Mouse (Mus musculus) kidney, postnatal 25 days (tissue): Measurements from ENCODE around the gene Haus7.

ENCODE experiments used
- DNase-seq, 2 experiments: peaks; one replicate each; pipeline ENCODE4 v3.0.0; 2021; ENCODE audit warnings: mixed read lengths in 2 of 2

The Haus7 gene

DNA sequence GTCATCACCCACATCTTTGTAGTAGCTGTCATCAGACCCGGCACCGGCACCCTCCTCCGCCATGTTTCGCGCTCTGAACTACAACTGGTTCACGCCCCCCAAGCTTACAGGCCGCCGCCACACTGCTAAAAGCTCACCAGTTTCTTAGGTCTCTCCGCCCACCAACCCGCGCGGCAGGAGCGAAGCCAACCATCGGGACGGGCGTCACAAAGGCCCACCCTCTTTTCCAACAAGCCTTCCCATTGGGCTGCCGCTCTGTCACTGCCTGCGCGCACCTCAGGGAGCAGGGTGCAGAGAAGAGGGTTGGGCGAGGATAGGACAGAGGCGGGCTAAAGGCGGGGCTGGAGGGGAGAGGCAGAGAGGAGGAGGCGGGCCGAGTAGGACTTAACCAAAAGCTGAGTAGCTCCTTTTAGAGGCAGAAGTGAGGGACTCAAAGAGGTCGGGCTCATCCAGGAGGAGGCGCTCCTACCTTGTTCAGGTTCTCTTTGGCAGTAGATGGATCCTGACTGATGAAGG is at the start of gene Haus7:
Haus7 (minus strand) TSS at position 168 of the 516 bp plus-strand sequence.
- DNase-seq: peak; percentile 91 to 97

DNA sequence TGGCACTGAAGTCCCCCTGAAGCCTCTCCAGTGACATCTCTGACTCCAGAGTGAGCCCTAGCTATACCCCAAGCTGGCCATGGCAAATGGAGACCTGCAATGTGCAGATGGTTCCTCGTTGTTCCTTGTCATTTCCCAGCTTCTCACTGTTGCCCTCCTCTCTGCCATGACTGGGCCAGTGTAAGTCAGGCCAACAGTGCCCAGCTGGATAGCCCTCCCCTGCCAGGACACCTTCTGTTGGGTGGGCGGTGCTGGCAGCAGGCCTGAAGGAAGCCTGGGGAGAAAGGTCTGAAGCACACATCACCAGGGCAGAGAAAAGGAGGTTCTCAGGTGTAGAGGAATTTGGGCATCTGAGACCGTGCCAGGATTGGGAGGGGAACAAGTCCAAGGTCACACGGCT is 47.7 kb upstream of the Haus7 start:
- DNase-seq: no peak

DNA sequence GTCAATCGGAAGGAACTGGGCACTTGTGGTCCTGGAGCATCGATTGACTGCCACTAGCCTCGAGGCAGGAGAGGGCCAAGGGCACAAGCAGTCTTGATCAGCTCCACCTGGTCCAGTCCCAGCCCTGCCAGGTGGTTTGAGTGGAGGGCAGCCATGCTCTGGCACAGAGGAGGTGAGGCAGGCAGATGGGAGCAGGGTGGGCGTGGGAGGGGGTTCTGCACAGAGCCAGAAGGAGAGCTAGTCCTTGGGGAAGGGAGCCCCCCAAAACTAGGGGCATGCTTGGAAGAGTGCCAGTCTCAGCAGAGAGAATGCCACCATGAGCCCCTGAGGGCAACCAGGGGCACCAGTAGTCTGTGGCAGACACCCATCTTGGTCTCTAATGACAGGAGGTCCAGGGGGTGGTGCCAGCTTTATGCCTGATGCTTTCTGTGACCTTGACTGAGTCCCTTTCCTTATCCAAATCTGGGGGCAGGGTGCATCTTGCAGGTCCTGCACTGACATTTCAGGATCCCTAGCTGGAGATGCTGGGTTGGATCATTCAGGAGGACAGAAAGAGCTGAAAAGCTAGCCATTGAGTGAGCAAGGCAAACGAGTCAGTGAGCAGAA is 46.4 kb upstream of the Haus7 start:
- DNase-seq: no peak

DNA sequence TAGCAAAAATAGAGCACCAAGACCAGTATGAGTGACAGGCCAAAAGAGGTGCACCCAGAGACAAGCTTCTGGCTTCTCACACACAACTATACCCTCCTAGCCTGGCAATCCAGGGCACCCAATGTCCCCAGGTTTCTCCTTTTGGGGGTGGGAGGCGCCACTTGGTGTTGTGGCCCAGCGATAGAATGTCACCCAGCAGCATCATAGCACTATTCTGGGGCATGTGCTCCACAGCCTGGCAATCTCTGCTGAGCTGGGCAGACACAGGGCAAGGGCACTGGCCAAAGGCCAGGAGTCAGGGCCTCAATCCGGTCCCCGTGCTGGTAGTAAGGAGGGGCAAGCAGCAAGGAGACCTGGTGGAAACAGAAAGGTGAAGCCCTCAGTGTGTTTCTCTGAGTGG is 37.9 kb upstream of the Haus7 start:
- DNase-seq: no peak

DNA sequence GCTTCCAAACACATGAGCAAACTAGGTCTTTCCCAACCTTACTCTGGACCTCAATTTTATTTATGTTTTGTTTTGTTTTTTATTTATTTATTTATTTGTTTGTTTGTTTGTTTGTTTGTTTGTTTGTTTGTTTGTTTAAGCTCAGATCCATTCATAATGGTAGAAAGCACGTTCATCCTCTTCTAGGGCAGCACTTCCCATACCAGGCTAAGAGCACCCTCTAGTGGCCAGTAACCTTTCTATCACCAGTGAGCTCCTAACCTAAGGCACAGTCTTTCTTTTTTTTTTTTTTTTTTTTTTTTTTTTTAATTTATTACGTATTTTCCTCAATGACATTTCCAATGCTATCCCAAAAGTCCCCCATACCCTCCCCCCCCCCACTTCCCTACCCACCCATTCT is 34.7 kb upstream of the Haus7 start:
- DNase-seq: peak; percentile 66 to 73

DNA sequence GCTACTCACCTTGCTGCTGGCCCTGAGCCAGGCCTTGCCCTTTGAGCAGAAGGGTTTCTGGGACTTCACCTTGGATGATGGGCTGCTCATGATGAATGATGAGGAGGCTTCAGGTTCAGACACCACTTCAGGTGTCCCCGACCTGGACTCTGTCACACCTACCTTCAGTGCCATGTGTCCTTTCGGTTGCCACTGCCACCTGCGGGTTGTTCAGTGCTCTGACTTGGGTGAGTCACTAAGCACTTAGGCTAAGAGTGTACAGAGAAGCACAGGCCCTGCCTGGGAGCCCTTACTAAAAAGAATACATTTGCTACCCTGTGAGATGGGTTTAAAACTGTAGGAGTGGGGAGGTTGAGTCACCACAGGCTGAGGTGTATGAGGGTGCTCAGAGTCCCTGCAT is 32.0 kb upstream of the Haus7 start:
- DNase-seq: no peak

DNA sequence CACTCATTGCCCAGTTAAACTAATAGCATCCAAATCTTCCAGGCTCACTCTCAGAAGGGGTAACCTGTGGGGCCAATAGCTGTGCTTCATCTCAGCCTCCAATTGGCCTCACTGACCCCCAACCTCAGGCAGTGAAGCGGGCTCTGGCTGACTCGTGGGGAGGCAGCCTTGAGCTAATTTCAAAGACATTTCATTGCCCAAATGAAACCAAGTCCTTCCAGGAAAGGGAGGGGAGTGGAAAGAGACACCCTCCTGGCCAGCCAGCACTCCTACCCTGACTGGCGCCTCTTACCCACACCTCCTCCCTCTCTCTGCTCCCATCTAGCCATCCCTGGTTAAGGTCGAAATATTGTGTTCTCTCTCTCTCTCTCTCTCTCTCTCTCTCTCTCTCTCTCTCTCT is 31.3 kb upstream of the Haus7 start:
- DNase-seq: no peak

DNA sequence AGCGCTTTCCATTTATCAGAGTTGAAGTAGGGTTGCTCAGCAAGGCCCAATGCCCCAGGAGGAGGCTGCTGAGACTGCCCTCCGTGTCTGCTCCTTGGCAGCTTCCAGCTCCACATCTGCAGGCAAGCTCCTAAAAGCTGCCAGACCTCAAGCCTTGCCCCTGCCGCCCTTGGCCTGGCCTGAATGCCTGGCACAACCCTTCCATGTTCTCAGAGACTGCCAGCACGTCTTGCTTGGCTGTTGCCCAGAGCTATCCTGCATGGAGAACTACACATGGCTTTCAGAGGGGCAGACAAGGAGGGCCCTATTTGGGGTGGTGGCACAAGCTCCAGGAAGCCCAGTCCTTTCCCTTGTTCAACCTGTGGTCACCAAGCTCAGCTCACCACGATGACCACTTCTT is 28.1 kb upstream of the Haus7 start:
- no peak for DNase-seq

DNA sequence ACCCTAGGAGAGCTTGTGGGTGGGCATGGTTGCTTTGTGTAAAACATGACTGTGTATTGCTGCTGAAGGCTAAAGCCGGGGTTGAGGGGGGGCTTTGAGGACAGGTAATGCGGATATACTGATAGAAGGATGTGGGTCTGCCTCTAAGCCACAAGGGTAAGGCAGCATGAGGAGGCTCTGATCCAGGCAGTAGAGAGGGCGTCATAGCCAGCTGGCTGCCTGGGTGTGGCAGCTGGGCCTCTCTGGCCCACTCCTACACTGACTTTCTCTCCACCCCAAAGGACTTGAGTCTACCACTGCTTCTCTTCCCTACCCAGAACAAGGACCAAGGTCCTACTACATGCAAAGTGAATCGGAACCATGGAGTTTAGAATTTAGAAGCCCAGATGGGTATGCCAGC is 26.0 kb upstream of the Haus7 start:
- no peak for DNase-seq

DNA sequence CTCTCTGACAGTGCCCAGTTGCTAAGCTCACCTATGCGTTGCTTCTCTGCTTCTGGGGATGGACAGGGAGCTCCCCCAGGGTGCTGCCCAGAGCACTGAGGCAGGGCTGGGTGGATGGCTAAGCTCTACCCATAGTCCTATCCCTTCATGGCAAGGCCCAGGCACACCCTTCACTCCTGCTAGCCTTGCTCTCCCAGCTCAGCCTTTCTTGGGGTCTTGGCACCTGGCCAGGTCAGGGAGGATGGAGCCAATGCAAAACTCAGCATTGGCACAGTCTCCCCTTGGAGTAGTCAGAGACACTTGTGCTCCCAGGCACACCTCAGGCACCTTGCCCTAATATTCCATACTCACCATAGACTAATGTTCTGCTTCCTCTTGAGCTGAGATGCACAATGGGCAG is 25.2 kb upstream of the Haus7 start:
- peak in 1 of 2 experiments; percentile 38 for DNase-seq

DNA sequence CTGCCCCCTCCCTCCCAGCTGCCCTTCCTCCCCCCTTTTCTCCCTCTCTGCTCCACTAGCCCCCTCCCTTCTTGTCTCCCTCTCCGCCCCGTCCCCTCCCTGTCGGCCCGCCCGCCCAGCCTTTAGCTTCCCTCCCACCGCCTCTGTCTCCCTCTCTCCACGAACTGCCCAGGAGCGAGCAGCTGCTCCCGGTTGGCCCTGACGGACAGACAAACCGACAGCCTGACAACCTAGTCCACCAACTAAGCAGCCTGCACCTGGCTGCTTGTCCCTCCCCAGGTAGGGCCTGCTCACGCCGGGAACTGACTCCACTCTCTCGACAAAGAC is 24.6 kb upstream of the Haus7 start, which contains the start of gene Bgn:
Bgn (plus strand) TSS at position 119 of the 327 bp plus-strand sequence.
- DNase-seq: peak; percentile 29 to 49

DNA sequence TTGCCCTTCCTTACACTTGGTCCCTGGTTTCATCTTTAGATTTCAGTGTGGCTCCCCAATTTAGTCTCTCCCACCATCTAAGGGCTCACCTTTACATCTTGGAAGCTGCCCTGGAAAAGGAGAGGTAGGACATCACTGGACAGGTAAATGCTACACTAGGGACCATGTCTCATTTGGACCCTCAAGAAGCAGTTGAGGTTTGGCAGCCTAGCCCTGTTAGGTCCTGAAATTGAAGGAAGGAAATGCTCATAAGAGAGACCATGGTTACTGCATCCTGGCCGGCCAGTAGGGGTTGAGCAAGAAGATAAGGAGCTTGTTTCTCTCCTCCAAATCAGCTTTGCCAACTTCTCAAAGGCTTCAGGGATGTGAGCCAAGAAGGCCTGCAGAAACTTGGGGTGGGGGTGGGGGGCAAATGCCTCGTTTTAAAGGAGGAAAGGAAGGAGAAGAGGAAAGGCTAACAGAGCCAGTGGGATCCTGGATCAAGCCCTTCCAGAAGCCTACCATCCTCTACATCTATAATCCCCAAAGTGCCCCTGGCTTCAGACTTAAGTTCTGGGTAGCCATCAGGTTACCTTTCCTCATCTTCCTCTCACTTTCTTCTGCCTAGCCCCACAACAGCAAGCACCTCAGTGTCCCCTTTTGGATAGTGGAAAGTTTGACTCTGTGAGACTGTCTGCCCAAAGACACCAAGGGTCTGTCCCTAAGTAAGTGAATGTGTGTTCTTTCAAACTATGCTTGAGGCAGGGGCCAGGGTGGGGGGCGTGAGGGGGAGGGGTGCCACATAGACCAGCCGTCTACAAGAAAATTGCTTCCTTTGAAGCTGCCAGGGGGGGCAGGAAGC is 24.0 kb upstream of the Haus7 start:
- no peak for DNase-seq

DNA sequence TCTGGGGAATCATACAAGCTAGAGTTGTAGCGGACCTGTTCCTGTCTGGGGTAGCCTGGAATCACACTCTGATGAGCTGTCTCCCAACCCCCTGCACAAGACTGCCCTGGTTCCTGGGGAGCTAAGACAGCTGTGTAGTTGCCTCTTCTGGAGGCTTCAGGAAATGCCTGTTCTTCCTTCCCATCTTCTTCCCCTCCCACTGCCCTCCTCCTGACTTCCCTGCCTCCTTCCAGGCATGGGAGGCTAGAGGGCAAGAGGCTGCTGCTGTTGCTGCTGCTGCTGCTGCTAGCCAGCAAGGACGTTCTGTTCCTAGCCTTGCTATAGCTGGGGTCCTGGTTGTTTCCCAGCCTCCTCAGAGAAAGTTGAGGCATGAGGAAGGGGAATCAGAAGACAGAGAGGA is 21.5 kb upstream of the Haus7 start:
- DNase-seq: peak; percentile 36 to 72

DNA sequence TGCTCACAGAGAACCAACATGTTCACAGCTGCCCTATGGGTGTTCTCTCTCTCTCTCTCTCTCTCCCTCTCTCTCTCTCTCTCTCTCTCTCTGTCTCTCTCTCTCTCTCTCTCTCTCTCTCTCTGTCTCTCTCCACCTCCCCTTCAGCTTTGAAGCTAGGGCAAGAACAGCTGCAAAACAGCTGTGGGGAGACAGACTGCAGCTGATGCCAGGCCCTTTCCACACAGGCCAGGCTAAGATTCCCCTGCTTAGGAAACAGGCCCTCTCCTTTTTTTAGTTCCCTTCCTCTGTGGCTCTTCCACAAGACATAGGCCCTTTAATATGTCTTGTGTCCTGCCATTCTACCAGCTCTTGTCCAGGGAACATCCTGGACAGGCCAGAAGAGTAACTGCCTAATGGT is 20.8 kb upstream of the Haus7 start:
- DNase-seq: no peak

DNA sequence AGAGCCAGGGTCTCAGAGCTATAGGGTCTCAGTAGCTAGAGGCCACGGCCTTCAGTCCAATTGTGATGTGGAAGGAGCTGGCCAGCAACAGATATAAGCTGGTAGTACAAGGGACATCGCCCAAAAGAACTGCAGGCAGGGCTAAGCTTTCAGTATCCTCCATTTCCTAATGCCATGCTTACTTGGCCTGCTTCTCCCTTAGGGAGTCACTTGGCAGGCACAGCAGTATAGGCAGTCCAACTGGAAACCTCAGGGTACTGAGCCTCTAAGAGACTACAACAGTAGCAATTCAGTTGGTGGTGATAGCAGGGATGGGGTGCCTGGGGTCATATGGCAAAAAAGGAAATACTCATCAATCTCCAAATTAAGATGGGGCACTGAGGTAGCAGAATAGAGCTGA is 18.7 kb upstream of the Haus7 start:
- no peak for DNase-seq

DNA sequence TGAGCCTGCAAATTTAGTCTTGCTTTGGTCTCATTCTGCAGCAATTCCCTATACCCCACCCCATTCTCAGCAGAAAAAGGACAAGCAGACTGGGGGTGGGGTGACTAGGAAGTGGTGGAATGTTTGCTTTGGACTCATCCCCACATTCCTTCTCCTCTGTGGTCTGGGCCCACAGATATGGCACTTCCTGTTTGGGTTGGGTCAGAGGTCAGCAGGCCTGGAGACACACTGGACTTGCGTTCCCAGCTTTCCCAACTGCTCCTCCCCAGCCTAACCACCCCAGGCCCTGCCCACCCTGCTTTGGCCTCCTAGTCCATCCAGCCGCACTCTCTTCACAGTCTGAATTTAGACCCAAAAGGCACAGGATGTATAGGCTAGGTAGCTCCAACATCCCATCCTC is 17.8 kb upstream of the Haus7 start:
- DNase-seq: peak; percentile 74 to 87

DNA sequence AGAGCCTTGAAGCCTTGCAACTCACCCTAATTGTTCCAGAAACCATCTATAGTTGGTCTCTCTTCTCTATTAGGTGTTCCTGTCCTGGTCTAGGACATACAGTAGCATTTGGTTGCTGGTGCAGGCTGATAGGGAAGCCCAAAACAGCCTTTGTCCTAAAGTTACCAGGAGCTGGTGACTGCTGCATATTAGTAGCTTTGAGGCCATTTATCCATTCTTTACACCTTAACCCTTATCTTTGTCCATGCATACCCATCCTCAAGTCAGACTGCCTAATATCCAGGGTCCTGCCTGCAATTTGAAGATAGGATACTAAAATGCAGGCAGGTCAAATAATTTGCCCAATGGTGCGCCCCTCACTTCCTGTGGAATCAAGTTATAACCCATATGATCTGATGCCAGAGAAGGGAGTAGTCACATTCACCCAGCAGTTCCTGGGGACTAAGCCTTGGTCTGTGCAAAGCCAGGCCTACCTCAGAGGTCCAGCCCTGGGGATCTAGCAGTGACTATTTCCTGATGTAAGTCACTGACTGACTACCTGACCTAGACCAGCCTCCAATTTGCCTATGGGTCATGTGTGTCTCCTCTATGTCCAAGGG is 16.9 kb upstream of the Haus7 start:
- no peak for DNase-seq

DNA sequence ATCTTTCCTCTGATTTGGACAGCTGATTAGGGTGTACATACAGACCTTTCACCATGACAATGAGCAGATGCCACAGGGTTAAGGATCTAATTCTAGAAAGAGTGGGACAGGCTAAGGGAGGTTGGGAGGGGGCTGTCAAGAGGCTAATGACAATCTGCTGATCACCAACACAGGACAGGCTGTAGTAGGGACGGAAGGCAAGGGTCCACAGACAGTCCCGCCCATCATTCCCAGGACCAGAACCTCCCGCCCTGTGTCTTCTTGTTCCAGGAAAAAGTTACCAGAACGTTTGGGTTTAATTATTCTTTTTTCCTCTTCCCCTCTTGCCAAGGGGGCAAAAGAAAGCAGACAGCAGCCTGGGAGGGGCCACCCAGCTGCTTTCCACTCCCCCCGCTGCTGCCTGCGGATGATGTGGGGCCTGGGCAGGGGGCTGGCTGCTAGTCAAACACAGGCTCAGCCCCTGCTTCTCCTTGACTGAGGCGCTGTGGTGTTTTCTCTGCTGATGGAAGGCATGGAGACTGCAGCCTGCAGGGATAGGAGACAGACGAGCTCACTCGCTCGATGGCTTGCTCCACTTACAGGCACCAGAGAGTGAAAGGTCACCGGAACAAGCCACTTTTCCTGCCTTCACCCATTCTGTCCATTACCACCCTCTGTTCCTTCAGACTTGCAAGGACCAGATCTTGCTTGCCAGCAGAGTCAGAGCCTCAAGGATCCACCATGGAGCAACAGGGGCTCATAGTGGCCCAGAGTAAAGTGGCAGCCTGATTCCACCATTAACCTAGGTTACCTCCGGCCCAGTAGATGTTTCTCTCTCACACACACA is 15.7 kb upstream of the Haus7 start:
- no peak for DNase-seq

DNA sequence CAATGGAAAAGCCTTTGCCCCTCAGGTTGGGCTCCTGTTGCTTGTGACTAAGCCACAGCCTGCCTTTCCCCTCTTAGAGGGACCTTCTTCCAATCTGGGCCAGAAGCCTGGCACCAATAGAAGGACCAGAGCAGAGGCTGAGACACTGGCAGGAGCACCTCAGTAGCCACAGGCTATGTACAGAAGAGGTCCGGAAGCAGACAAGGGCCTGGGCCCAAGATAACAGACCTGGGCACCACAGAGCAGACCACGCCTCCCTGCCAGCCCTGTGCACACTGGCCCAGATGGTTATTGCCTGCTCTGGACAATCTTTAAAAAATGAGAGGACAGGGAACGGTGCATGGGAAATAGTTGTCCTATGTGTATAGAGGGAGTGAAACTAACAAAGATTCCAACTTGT is 12.9 kb upstream of the Haus7 start:
- DNase-seq: no peak

DNA sequence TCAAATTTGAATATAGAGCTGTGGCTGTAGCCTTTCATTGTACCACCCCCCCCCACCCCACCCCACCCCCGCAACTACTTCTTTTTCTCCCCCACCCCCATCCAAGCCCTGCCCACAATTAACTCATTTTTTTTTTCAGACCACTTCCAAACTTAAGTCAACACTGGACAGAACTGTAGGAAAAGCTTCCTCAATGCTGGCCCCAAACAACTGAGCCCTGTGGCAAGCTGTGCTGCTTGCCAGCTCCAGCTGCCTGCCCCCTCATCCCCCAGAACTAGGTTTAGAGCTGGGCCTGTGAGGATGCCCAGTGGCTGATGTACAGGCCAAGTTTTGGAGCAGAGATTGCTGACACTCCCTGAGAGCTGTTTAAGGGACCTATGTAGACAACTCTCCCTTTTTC is 9.9 kb upstream of the Haus7 start:
- no peak for DNase-seq

DNA sequence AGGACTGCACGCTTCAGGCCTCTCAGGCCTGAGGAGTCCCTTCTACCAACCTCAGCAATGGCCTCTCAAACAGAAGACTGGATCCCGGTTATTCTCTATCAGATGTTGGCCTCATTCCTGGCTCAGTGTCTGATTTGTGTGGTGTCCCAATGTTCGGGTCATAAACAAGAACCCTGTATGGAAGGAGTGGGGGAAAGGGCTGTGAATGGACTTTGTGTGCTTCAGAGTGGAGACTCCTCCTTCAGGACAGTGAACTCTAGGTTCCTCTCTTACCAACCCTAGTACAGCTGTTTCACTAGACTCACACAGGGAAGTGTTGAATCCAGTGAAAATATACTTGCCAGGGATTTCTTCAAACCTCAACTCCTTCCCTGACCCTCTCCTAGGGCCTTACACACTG is 9.5 kb upstream of the Haus7 start:
- DNase-seq: peak in 1 of 2 experiments; percentile 51

DNA sequence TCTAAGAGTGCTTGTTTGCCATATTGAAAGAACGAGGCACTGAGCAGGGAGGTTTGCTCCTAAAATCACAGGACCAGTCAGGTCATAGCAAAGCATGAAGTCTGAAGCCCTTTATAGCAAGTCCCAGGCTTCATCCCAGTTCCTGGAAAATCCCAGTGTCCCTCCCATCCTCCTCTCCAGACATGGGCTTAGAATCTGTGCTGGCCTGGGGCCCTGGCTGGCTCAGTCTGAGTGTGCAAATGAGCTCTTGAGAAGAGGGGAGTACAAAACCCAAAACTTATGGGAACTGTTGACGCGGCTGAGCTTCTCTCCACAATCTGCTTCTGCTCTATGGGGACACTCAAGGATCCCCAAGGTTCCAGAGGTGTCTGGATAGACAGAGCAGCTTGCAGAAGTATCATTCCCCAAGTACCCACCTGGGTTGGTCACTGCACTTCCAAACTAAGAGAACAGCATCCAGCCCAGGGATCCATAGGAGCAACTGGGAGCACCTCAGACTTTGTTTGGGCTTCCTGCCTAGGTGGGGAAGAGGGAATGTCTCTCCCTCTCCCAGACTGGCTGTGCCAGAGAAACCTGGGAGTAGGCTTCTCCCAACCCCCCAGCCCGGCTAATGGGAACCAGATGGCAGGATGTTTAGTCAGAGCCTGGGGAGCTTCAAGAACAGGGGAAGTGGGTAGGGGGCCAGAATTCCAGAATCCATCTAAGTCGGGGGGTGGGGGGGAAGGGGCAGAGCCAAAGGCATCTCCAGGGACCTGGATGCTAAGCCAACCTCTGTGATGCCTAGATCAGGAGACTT is 8.8 kb upstream of the Haus7 start:
- no peak for DNase-seq
